Mouse (Mus musculus): ENCODE results near the gene Map1b. TPM values are rescaled to one million over a fixed set of nuclear protein-coding genes. Genes with fewer than 3 reads are reported as not detected.

Gene Map1b
- polyA plus RNA-seq, 1 experiment from 2014 or later = 0.09 TPM

- Histone ChIP-seq H3K4me3 (ENCODE audit: inconsistent target) (no peak overlapping the region), H3K79me2 (ENCODE audit: inconsistent target) (no peaks in the 10 kb centered on the region), H3K27ac (no peak overlapping the region), H3K36me3 (ENCODE audit: inconsistent target) (no peaks in the 10 kb centered on the region)
- WGBS (ENCODE audit: missing documents) = 21% methylated on average over 2 of the region's 2 CpGs
Measured at GRCm38 (mm10) chr13:99506580-99506962, 9.8 kb downstream of the Map1b start.

GRCm38 (mm10) chr13:99505826-99506579 lies 10.3 kb downstream of the Map1b start:
- Histone ChIP-seq H3K27ac (no peak overlapping the region), H3K4me3 (ENCODE audit: inconsistent target) (no peak overlapping the region), H3K36me3 (ENCODE audit: inconsistent target) (no peaks in the 10 kb centered on the region), H3K79me2 (ENCODE audit: inconsistent target) (no peaks in the 10 kb centered on the region)
- WGBS (ENCODE audit: missing documents) = 87% methylated on average over 11 of the region's 11 CpGs

GRCm38 (mm10) chr13:99503370-99503979 lies 12.9 kb downstream of the Map1b start:
- Histone ChIP-seq H3K79me2 (ENCODE audit: inconsistent target) (no peaks in the 10 kb centered on the region), H3K36me3 (ENCODE audit: inconsistent target) (no peaks in the 10 kb centered on the region), H3K27ac (no peak overlapping the region), H3K4me3 (ENCODE audit: inconsistent target) (no peak overlapping the region)
- 5% methylated on average over 14 of the region's 14 CpGs for WGBS (ENCODE audit: missing documents)

GRCm38 (mm10) chr13:99502911-99503310 lies 13.4 kb downstream of the Map1b start:
- Histone ChIP-seq H3K4me3 (ENCODE audit: inconsistent target) (no peak overlapping the region), H3K36me3 (ENCODE audit: inconsistent target) (no peaks in the 10 kb centered on the region), H3K27ac (no peak overlapping the region), H3K79me2 (ENCODE audit: inconsistent target) (no peaks in the 10 kb centered on the region)
- WGBS (ENCODE audit: missing documents) = 21% methylated on average over 7 of the region's 7 CpGs

- Histone ChIP-seq H3K27ac (no peak overlapping the region), H3K79me2 (ENCODE audit: inconsistent target) (no peaks in the 10 kb centered on the region), H3K4me3 (ENCODE audit: inconsistent target) (no peak overlapping the region), H3K36me3 (ENCODE audit: inconsistent target) (no peaks in the 10 kb centered on the region)
- 46% methylated on average over 13 of the region's 13 CpGs for WGBS (ENCODE audit: missing documents)
Measured at GRCm38 (mm10) chr13:99502126-99502744, 14.1 kb downstream of the Map1b start.

GRCm38 (mm10) chr13:99501393-99501792 lies 14.9 kb downstream of the Map1b start:
- Histone ChIP-seq H3K36me3 (ENCODE audit: inconsistent target) (no peaks in the 10 kb centered on the region), H3K79me2 (ENCODE audit: inconsistent target) (no peaks in the 10 kb centered on the region), H3K27ac (no peak overlapping the region), H3K4me3 (ENCODE audit: inconsistent target) (no peak overlapping the region)
- 92% methylated on average over 6 of the region's 7 CpGs for WGBS (ENCODE audit: missing documents)

GRCm38 (mm10) chr13:99500609-99501008 lies 15.7 kb downstream of the Map1b start:
- Histone ChIP-seq H3K79me2 (ENCODE audit: inconsistent target) (no peaks in the 10 kb centered on the region), H3K36me3 (ENCODE audit: inconsistent target) (no peaks in the 10 kb centered on the region), H3K4me3 (ENCODE audit: inconsistent target) (no peak overlapping the region), H3K27ac (no peak overlapping the region)
- WGBS (ENCODE audit: missing documents) = 97% methylated on average over 3 of the region's 3 CpGs

- no peak overlapping the region for H3K27ac ChIP-seq
- 88% methylated on average over 9 of the region's 9 CpGs for WGBS (ENCODE audit: missing documents)
- H3K79me2 ChIP-seq (ENCODE audit: inconsistent target) = no peaks in the 10 kb centered on the region
- H3K4me3 ChIP-seq (ENCODE audit: inconsistent target) = no peak overlapping the region
- no peaks in the 10 kb centered on the region for H3K36me3 ChIP-seq (ENCODE audit: inconsistent target)
Measured at GRCm38 (mm10) chr13:99499764-99500163, 16.6 kb downstream of the Map1b start.

- Histone ChIP-seq H3K4me3 (ENCODE audit: inconsistent target) (no peak overlapping the region), H3K79me2 (ENCODE audit: inconsistent target) (no peaks in the 10 kb centered on the region), H3K36me3 (ENCODE audit: inconsistent target) (no peaks in the 10 kb centered on the region), H3K27ac (no peak overlapping the region)
- whole genome bisulfite sequencing (ENCODE audit: missing documents) = 78% methylated on average over 7 of the region's 7 CpGs
Measured at GRCm38 (mm10) chr13:99496106-99496505, 20.2 kb downstream of the Map1b start.

GRCm38 (mm10) chr13:99494416-99494815 lies 21.9 kb downstream of the Map1b start:
- H3K4me3 ChIP-seq (ENCODE audit: inconsistent target) = no peak overlapping the region

GRCm38 (mm10) chr13:99493304-99493904 lies 22.9 kb downstream of the Map1b start:
- Histone ChIP-seq H3K27ac (no peak overlapping the region), H3K79me2 (ENCODE audit: inconsistent target) (no peaks in the 10 kb centered on the region), H3K36me3 (ENCODE audit: inconsistent target) (no peaks in the 10 kb centered on the region), H3K4me3 (ENCODE audit: inconsistent target) (no peak overlapping the region)
- WGBS (ENCODE audit: missing documents) = 93% methylated on average over 5 of the region's 5 CpGs

More at GRCm38 (mm10) chr13:99494416-99494815, 21.9 kb downstream of the Map1b start:
- Histone ChIP-seq H3K36me3 (ENCODE audit: inconsistent target) (no peaks in the 10 kb centered on the region), H3K27ac (no peak overlapping the region), H3K79me2 (ENCODE audit: inconsistent target) (no peaks in the 10 kb centered on the region)
- 93% methylated on average over 10 of the region's 10 CpGs for WGBS (ENCODE audit: missing documents)

GRCm38 (mm10) chr13:99492619-99493303 lies 23.6 kb downstream of the Map1b start:
- Histone ChIP-seq H3K27ac (no peak overlapping the region), H3K36me3 (ENCODE audit: inconsistent target) (no peaks in the 10 kb centered on the region), H3K4me3 (ENCODE audit: inconsistent target) (no peak overlapping the region), H3K79me2 (ENCODE audit: inconsistent target) (no peaks in the 10 kb centered on the region)
- WGBS (ENCODE audit: missing documents) = 91% methylated on average over 7 of the region's 7 CpGs

GRCm38 (mm10) chr13:99489998-99490397 lies 26.3 kb downstream of the Map1b start:
- H3K4me3 ChIP-seq (ENCODE audit: inconsistent target) = no peak overlapping the region
- no peaks in the 10 kb centered on the region for H3K79me2 ChIP-seq (ENCODE audit: inconsistent target)
- H3K27ac ChIP-seq = no peak overlapping the region
- whole genome bisulfite sequencing (ENCODE audit: missing documents) = 95% methylated on average over 4 of the region's 4 CpGs
- H3K36me3 ChIP-seq (ENCODE audit: inconsistent target) = no peaks in the 10 kb centered on the region

- WGBS (ENCODE audit: missing documents) = 72% methylated on average over 5 of the region's 5 CpGs
- Histone ChIP-seq H3K27ac (no peak overlapping the region), H3K36me3 (ENCODE audit: inconsistent target) (no peaks in the 10 kb centered on the region), H3K79me2 (ENCODE audit: inconsistent target) (no peaks in the 10 kb centered on the region), H3K4me3 (ENCODE audit: inconsistent target) (no peak overlapping the region)
Measured at GRCm38 (mm10) chr13:99489175-99489574, 27.2 kb downstream of the Map1b start.
